Mouse (Mus musculus) c-Kit-negative CD71-positive TER-119-positive erythroid progenitor cells, embryonic 14.5 days (primary cell): ENCODE results near the gene Efcab11.
"Not testable (repeated sequence)": the region's sequence is repeated elsewhere in the genome, so short reads cannot be mapped to it uniquely, and the experiment has no call there.

Experiments
- DNase-seq: peaks from one replicate; pipeline ENCODE4 v3.0.0-alpha.2; 2013; ENCODE audit warnings: low read depth, low spot score

Efcab11 gene

GRCm38 (mm10) chr12:99874609-99875008 is 9.6 kb downstream of the Efcab11 start:
- no peak for DNase-seq

- DNase-seq = no peak
Observed at GRCm38 (mm10) chr12:99873443-99873842, 10.8 kb downstream of the Efcab11 start.

GRCm38 (mm10) chr12:99868821-99869220 is 15.4 kb downstream of the Efcab11 start:
- DNase-seq = no peak

GRCm38 (mm10) chr12:99864613-99865012 is 19.6 kb downstream of the Efcab11 start:
- no peak for DNase-seq

GRCm38 (mm10) chr12:99860981-99861380 is 23.3 kb downstream of the Efcab11 start:
- no peak for DNase-seq

GRCm38 (mm10) chr12:99859391-99860100 is 24.7 kb downstream of the Efcab11 start:
- no peak for DNase-seq

GRCm38 (mm10) chr12:99858664-99859063 is 25.6 kb downstream of the Efcab11 start:
- no peak for DNase-seq

- DNase-seq = no peak
Observed at GRCm38 (mm10) chr12:99856011-99856410, 28.2 kb downstream of the Efcab11 start.

- DNase-seq = no peak
Observed at GRCm38 (mm10) chr12:99853323-99854258, 30.6 kb downstream of the Efcab11 start.

GRCm38 (mm10) chr12:99849996-99850395 is 34.2 kb downstream of the Efcab11 start:
- no peak for DNase-seq

GRCm38 (mm10) chr12:99844951-99845350 is 39.3 kb downstream of the Efcab11 start:
- no peak for DNase-seq

- DNase-seq = no peak
Observed at GRCm38 (mm10) chr12:99838703-99839102, 45.5 kb downstream of the Efcab11 start.

- no peak for DNase-seq
Observed at GRCm38 (mm10) chr12:99838109-99838508, 46.1 kb downstream of the Efcab11 start.

- DNase-seq = no peak
Observed at GRCm38 (mm10) chr12:99837528-99837927, 46.7 kb downstream of the Efcab11 start.

GRCm38 (mm10) chr12:99836404-99837131 is 47.7 kb downstream of the Efcab11 start:
- DNase-seq = no peak

GRCm38 (mm10) chr12:99833476-99833875 is 50.8 kb downstream of the Efcab11 start:
- no peak for DNase-seq

- no peak for DNase-seq
Observed at GRCm38 (mm10) chr12:99822591-99822990, 61.6 kb downstream of the Efcab11 start.

GRCm38 (mm10) chr12:99821309-99821934 is 62.8 kb downstream of the Efcab11 start:
- DNase-seq = no peak

GRCm38 (mm10) chr12:99819186-99819974 is 64.9 kb downstream of the Efcab11 start:
- no peak for DNase-seq

- DNase-seq = not testable (repeated sequence)
Observed at GRCm38 (mm10) chr12:99818006-99818405, 66.2 kb downstream of the Efcab11 start.

GRCm38 (mm10) chr12:99815244-99815643 is 69.0 kb downstream of the Efcab11 start:
- no peak for DNase-seq
